Mouse (Mus musculus) ES-E14 (cell line): ENCODE data around the gene Tmem189.

ENCODE experiments used
- HCFC1 ChIP-seq: IDR thresholded peaks from 2 replicates; pipeline ENCODE4 v1.6.1; 2012; ENCODE audit warnings: low read length, inconsistent platforms, borderline replicate concordance; ENCODE audit not compliant: insufficient read depth
- ZC3H11A ChIP-seq: IDR thresholded peaks from 2 replicates; pipeline ENCODE4 v1.6.1; 2012; ENCODE audit warnings: low read depth, mild to moderate bottlenecking, inconsistent platforms, low read length, borderline replicate concordance

DNA sequence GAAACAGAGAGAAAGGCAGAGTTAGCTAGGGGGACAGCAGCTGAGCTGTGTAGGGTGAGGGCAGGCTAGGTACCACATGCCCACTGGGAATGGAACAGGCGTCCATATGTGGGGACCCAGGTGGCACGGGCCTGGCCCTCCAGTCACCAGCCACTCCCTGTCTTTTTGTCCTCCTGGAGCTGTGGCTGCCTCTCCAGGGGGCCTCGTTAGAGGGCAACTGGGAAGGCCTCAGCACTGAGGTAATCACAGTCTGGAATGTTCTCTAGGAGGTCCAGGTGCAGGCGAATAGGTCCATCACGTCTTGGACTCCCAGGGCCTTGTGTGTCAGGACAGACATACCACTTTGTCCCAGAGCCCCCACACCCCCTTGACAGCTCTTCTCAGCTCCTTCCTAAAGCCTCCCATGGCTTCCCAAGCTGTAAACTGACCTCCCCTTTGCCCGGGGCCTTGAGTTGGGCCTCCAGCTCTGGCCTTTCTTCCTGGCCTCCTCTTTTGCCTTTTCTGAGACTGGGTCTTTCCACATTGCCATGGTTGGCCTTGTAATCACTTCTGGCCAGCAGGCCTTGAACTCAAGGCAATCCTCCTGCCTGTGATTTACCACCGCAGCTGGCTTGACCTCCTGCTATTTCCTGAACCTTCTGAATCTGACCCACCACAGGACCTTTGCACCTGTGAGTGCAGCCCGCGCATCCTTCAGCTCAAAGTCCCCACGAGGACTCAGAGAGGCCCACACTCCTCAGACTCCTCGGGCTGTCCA lies 16.7 kb upstream of the Tmem189 start:
- TF ChIP-seq HCFC1 (no peak), ZC3H11A (no peak)
